Mouse (Mus musculus) activated CD4-positive, CD25-positive, alpha-beta regulatory T cell, adult 9 weeks (primary cell): Measurements from ENCODE around the gene Kat6b. TPM values are rescaled to one million over a fixed set of nuclear protein-coding genes. Genes with fewer than 3 reads are reported as not detected.

ENCODE experiments used
- polyA plus RNA-seq: library from polyadenylated mRNA; unstranded; fragments of 100-300 nt; shearing (Covaris generic); gene quantifications from one replicate; pipeline ENCODE4 v1.2.1, GENCODE M21; 2017

Kat6b gene
- polyA plus RNA-seq = 19.0 TPM

GRCm38 (mm10) chr14:21481231-21481630 is at the start of gene Kat6b:
Gene Kat6b, plus strand, starts transcription at chr14:21481434.

DNA sequence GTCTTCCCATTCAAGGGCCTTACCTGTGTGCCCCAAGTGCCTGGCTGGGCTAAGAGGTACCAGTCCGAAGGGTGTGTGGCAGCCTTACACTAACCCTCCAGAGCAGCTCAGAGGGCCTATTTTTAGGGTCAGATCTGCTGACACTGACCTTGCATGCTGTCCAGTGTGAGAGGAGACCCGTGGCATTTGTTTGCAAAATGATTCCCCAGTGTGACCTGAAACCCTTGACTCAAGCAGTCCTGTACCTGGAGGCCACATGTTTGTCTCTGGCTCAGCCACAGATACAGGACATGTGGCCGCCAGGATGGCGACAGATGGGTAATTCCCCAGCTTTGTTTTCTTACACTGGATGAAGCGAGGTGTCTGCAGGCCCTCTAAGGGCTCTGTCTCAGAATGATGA is 233.3 kb downstream of the Kat6b start, which contains the start of gene Dupd1:
Gene Dupd1, minus strand, starts transcription at position 91 of the 400 bp plus-strand sequence.

Other genes starting within 250 kb of the Kat6b start
- gene Dupd1, start 233.1 kb downstream of the Kat6b start, polyA plus RNA-seq = not detected